Mouse (Mus musculus) granulocyte monocyte progenitor cell, adult 5-6 weeks (primary cell): Measurements from ENCODE around the gene Rtf1. TPM values are rescaled to one million over a fixed set of nuclear protein-coding genes. Genes with fewer than 3 reads are reported as not detected.

Experiments used
- ATAC-seq: replicated peaks from 2 replicates; pipeline ENCODE4 v1.8.0; 2016; ENCODE audit warnings: mild to moderate bottlenecking, moderate TSS enrichment, inconsistent platforms; ENCODE audit not compliant: poor library complexity, severe bottlenecking
- total RNA-seq, 2 experiments: library from RNA; stranded (forward) in 1 of 2; stranded (reverse) in 1 of 2; fragments of 200-712, 200-1000 nt in 1 of 2; fragments of >200 nt in 1 of 2; fragmentation: Nextera tagmentation in 1 of 2; gene quantifications; 2 replicates each; pipeline ENCODE4 v1.2.3; 2014 to 2017

The Rtf1 gene
- total RNA-seq, 2 experiments from 2014 or later, result 38.8 to 45.2 TPM

DNA sequence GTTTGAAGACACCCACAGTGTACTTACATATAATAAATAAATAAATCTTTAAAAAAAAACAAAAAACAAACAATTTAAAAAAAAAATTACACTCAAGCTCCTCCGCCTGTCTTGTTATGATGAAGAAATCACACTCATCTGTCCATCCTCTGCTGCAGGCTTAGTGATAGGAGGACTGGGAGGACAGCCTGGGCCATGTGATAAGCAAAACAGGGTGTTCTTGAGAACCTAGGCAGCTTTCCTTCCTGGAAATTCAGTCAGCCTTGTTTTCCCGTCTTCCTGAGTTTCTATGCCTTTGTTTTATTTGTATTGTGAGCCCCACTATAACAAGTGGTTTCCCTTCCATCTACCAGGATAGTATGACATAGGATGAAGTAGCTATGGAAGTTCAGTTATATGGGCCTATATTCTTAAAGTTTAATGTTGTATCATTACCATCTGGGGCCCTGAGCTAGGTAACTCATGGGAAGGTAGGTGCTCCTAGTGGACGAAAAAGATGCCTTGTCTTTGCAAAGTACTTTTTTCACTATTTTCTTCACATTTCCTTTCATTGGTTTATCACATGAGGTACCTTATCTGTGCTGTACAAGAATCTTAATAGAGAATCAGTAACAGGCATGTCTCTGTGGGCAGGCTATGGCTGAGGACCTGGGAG lies 53.0 kb downstream of the Rtf1 start:
- ATAC-seq, result no peak

DNA sequence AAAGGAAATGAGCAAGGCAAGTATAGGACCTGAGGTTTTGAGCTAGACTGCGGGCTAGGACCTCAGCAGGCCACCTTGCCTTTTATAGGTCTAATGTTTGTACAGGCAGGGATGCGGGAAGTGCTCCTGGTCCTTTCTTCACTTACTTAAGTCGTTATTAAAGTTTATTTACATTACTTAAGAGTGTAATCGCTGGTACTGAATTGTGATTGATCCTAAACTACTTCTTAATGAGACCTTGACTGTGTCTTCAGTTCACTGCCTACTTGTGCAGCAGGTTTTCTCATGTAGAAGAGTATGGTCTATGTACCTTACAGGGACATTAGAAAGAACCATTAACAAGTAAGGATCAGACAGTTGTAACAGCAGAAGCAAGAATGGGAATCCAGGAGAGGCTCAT lies 55.9 kb downstream of the Rtf1 start:
- no peak for ATAC-seq

DNA sequence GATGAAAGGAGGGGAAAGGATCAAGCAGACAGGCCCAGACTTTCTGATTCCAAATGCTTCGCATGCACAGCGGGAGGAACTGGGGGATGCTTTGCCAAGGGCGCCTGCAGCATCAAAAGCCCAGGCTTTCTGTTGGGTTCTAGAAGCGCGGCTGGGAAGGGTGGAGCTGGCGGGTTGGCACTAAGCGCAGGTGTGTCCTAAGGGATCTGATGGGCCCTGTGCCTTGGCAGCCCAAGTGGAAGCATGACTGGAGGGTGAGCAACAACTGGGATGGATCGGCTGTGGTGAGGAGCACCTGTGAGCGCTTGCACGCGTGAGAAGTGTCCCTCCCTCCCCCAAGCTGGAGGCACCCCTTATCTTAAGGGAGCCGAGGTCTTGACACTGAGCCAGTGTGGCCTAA lies 62.3 kb downstream of the Rtf1 start:
- ATAC-seq, result no peak

DNA sequence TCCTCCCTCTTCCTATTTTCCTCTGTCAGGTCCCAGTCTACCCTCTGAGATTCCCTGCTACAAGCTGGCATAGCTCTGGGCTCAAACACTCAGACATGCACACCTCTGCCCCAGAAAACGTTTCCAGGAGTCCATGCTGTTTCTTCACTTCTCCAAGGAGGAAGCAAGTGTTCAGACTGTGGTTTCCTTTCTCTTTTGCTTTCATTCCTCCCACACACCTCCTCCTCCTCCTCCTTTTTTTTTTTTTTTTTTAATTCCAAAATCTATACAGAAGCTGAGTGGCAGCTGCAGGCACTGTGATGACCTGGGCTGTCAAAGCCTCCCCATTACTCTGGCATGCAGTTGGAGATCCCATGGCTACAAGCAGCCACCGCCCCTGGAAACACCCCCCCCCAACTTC lies 65.7 kb downstream of the Rtf1 start:
- ATAC-seq, result peak; percentile 34

DNA sequence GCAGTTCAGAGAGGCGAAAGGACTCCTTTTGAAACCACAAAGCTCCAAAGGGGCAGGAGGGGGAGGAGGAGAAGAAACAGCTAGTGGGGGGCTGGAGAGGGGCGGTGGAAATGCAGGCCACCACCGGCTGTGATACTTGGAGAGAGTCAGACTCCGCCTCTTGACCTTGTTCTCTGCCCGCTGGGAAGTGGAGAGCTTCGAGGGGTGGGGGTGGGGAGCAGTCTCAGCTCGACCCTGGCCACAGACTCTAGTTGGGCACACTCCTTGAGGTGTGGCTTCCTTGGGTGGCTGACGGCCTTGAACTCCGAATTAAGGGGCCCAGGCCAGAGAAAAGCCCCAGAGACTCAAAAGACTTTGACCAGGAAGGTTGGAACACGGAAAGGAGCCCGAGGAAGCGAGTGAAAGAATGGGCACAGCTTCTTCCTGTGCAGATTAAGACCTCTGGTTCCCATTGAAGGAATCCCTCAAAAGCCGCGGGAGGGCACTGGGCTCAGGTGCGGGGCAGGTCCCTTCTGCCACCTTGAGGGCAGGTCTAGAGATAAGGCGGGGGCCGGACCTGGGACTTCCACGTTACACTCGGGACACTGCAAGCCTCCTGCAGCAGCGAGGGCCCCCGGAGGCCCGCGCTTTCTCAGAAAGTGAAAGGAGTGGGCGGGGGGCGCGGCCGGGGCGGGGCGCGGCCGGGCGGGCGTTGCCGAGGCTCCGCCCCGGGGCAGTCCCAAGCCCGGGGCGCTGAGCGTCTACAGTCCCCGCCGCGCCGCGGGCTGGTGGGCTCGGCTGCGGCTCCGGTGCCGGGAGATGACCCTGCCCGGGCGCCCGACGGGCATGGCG lies 66.9 kb downstream of the Rtf1 start, which contains the start of gene Itpka:
Gene Itpka (plus strand): TSS at position 757 of the 831 bp plus-strand sequence.
- ATAC-seq, result peak; percentile 44

DNA sequence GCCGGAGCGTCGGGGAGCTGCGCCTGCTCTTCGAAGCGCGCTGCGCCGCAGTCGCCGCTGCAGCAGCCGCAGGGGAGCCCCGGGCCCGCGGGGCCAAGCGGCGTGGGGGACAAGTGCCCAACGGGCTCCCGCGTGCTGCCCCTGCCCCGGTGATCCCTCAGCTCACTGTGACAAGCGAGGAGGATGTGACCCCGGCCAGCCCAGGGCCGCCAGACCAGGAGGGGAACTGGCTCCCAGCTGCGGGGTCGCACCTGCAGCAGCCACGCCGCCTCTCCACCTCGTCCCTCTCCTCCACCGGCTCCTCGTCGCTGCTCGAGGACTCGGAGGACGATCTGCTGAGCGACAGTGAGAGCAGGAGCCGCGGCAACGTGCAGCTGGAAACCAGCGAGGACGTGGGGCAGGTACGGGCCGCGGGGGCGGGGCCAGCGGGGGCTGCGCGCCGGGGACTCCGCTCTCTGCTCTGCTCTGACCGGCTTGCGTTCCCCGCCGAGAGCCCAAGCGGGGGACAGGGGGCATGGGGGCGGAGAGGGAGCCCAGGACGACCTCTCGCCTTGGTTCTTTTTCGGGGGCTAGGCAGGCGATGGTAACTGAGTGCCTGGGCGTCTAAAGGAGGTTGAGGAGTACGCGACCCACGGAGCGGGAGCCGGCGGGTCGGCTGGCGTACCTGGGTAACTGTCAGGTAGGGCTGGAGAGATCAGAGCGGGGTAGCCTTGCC lies 67.8 kb downstream of the Rtf1 start:
- no peak for ATAC-seq

DNA sequence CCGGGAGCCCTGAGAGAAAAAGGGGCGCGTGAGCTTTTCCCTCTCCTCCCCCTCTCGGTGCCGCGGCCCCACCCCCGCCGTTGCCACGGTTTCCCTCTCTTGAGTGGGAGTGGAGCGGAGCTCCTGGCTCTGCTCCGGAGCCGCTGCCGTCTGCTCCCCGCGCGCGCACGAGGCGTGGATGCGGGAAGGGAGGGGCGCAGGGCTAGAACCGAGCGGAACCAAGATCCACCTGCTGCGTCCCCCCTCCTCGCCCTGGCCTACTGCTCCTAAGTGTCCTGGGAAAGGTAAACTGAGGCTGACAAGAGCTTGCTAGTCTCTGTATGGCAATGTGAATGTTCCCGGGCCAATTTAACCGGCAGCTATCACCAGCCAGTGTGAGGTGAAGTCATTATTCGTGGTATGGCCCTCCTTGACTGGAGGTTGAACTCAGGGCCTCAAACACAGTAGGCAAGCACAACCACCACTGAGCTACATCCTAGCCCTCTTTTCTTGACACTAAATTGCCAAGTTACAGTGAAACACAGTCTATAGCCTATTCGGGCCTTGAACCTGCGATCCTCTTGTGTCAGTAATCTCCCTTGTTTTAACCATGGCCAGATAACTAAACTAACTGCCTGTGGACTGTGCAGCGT lies 68.4 kb downstream of the Rtf1 start:
- ATAC-seq, result no peak

DNA sequence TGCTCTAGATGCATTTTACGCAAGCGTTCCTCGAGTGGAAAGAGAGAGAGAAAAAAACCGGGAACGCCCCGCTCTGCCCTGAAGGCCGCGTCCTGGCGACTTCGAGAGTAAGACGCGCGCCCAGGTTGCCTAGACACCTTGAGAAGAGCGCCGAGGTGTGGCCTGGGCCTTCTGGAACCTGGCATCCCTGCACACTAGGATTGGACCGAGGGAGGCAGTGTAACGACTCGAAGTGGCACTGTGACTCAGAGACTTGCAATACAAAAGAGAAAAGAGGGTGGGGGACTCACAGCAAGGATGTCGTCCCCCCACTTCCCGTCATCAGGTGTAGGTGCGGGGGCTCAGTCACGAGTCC lies 68.9 kb downstream of the Rtf1 start:
- no peak for ATAC-seq

DNA sequence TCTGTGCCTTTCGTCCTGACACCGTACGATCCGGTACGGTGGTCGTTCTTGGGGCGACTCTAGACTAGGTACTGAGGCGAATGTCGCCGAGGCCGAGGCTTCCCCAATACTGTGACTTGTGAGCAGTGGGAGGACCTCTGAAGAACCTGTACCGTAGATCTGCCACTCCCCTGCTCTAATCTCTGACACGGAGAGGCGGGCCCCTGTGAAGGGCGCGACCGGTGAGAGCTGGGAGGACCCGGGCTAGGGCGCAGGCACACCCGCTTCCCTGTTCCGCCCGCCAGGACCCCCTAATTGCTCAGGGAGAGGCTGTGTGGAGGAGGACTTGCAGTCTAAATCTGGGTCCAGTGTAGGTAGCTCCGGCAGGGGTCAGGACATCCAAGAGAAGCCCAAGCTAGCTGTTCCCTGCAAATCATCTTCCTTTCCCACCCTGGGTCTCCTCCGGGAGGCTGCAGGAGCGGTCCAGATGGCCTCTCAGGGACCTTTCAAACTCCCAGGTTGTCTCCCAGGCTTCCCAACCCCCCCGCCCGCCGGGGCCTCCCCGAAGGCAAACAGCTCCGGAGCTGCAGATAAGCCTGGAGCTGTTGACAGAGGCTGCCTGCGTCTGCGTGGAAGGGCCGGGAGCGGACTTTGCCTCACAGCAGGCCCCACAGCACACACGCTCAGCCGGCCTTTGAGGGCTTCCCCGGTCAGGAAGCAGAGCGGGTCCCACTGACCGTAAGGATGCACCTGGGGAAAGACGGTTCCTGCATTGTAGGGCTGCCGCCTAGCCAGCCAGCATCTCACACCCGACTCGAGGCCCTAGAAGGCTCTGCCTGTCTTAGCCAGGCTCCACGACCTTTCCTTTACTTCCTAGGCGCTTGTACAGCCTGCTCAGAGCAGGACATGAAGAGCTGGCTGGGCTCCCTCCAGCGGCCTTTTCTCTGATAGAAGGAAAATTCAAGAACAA lies 69.6 kb downstream of the Rtf1 start:
- ATAC-seq, result peak; percentile 25; the same call in 1 of the 2 replicates

DNA sequence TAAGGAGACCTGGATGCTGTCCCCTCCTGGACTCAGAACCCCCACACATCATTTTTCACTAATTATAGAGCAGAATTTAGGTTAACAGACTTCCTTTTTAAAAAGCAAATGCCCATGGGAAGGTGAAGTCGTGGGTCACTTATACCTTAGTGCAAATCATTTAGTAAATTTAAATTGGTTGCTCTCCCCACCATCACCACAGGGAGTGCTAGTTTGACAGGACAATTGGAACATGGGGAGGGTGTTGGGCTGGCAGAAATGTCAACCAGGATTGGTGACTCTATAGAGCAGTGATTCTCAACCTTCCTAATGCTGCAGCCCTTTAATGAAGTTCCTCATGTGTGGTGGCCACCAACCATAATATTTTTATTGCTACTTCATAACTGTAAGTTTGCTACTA lies 70.4 kb downstream of the Rtf1 start:
- ATAC-seq, result no peak

DNA sequence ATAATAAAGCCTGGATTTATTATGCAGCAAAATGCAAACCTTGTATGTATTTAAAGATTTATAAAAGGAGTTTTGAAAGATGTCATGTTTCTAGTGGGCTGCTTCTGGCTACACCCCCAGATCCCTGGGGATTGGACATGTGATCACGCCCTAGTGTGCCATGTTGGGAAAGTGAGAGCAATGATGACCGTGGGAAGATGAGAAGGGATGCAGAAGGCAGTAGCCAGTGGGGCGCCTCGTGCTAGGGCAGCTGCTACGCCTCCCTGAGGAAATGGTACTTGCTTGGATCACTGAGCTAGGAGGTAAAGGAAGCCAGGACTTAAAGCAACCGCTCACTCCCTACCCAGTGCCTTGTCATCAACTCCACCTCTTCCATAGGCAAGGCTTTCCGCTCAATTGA lies 72.7 kb downstream of the Rtf1 start:
- no peak for ATAC-seq

DNA sequence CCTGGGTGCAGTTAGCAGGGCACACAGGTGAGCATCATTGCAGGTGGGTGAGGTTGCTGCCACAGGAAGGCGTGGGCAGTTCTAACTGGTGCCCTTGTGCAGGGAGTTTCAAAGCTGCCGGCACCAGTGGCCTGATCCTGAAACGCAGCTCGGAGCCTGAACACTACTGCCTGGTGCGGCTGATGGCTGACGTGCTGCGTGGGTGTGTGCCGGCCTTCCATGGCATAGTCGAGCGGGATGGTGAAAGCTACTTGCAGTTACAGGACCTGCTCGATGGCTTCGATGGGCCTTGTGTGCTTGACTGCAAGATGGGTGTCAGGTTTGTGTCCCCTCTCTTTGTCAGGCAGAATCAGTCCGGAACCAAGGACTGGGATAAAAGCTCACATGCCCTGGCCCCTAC lies 74.4 kb downstream of the Rtf1 start:
- ATAC-seq, result no peak

DNA sequence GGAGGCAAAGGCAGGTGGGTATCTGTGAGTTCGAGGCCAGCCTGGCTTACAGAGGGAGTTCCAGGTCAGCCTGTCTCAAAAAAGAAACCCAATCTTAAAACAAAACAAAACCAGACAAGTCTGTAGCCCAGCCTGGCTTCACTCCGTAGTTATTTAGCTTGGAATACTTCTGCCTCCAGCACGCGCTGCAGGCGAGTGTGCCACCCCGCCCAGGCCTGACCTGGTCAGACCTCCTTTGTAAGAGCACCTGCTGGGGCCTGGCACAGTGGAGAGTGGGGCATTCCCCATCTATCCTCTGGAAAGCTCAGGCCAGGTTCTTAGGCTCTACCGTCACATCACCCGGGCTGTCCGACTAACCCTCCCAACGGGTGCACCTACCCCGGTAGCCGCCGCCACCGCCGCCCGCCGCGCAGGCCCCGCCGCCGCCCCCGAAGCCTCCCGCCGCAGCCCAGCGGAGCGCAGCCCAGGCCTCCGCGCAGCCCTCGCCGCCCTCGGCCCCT lies 82.8 kb downstream of the Rtf1 start:
- peak; percentile 35 for ATAC-seq

DNA sequence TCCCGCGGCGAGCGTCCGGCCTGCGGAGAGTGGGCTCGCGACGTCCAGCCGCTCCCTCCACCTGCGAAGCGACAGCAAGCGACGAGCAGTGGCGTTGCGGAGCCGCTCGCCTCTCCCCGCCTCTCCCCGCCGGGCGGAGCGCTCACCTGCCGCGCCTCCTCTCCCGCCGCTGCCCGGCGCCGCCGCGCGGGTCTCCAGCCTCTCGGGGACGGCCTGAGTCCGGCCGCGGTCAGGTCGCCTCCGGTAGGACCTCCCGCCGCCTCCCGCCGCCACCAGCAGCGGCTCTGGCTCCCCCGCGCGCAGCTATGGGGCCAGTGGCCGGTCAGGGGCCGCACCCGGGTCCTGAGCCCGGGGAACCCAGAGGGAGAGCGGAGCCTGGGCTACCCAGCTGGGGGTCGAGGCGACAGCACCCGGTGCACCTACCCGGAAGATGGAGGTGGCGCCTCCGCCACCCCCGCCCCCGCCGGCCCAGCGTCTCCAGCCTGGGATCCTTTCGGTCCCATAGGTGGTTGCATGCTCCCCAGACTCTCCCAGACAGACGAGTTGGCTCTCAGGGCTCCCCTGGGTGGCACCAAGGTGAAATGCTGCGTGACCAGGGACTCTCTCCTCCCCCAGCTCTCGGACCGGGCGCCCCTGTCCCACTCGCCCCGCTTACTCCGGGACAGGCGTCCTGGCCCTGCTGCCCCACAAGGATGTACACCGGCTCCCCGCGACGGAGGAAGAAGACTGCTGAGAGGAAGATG lies 83.4 kb downstream of the Rtf1 start:
- ATAC-seq, result 0 out of 2 replicates have a peak, but pooled peaks have one; percentile 4

DNA sequence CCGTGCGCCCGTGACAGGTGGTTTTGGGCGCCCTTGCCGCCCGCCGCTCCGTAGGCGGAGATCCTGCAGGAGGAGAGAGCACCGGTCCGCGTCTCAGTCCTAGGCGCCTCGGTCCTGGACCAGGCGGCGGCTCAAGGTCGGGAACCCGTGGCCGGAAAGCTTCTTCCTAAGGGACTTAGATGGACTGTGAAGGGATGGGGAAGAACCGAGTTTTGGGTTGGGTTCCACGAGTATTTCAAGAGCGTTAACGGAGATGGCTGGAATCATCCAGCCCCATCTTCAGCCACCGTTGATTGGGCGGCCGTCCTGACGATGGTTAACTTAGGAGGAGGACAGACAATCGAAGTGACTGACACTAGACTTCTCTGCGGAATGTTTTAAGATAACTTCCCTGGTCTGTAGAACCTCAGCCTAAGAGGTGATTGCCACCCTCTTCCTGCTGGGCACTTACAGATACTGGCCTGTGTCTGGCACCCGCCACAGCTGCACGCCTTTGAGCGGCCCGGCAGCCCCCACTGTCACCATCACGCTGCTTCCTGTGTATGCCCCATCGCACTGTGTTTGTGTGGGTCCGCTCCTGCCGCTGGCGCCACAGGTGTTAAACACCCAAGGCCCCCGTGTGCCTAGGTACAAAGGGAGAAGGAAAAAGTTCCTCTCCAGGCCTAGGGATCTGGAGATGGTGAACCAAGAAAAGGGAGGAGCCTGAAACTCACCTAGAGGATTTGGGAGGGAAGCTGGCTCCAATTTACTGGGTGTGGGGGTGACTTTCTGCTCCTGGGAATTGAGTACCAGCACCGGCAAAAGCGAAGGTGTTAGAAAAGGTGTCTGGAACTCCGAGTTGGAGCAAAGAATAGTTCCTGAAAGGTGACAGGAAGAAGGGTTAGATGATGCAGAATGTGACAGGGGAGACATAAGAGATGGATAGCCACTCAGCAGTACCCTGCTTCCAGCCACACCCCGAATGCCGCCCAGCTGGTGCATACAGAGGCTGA lies 84.3 kb downstream of the Rtf1 start:
- ATAC-seq, result peak; percentile 36

DNA sequence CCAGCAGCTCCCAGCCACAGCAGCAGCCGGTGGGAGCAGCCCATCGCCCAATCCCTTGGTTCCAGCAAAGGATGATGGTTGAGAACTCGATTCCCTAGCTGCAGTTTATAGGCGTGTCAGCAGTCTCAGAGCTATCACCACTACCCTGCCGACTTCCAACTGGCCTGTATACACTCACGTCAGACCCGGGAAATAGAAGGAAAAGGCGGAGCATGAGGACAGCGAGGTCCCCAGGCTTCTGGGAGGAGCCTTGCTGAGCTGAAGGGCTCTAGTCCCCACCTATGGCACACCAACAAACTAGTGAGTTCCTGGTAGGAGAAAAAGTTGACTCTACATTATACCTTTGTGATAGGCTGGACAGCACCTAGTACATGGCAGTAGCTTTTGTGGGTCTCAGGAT lies 85.4 kb downstream of the Rtf1 start, which contains the start of gene Ltk:
Gene Ltk (minus strand): TSS at position 181 of the 400 bp plus-strand sequence.
- 0 out of 2 replicates have a peak, but pooled peaks have one; percentile 22 for ATAC-seq

DNA sequence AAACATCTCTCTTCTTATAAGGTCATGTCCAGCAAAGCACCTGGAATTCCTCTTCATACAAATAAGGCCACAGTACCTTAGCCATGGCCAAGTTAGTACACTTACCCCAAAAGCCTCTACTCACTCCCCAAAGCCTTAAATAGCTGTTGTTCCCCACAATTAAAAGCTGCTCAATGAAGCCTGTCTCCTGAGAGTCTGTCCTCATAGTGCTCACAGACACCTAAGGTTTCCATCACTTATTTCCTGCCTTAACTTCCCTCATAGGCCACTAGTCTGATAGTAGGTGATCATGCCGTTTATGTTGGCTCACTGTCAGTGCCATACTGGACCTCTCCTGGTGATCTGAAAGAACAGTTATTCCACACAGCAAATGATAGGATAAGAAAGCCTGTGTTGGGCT lies 87.4 kb downstream of the Rtf1 start:
- ATAC-seq, result no peak
